Mouse (Mus musculus) layer of hippocampus, postnatal 36 days (tissue): Measurements from ENCODE around the gene Taf7l. TPM values are rescaled to one million over a fixed set of nuclear protein-coding genes. Genes with fewer than 3 reads are reported as not detected.

Experiments used
- DNase-seq, 2 experiments: peaks; one replicate each; pipeline ENCODE4 v3.0.0; 2022
- total RNA-seq, 2 experiments: library from RNA; stranded (reverse); gene quantifications; 2 replicates each; pipeline ENCODE4 v1.2.3; 2021

Gene Taf7l
- total RNA-seq = not detected

GRCm38 (mm10) chrX:134476290-134476689, at the start of gene Taf7l:
Taf7l (minus strand) TSS chrX:134476490.
- DNase-seq = no peak

GRCm38 (mm10) chrX:134525260-134525659, 49.0 kb upstream of the Taf7l start:
- no peak for DNase-seq

- no peak for DNase-seq
Measured at GRCm38 (mm10) chrX:134523772-134524171, 47.5 kb upstream of the Taf7l start.

GRCm38 (mm10) chrX:134509473-134509872, 33.2 kb upstream of the Taf7l start:
- no peak for DNase-seq

- no peak for DNase-seq
Measured at GRCm38 (mm10) chrX:134507977-134508376, 31.7 kb upstream of the Taf7l start.

GRCm38 (mm10) chrX:134500651-134501050, 24.4 kb upstream of the Taf7l start:
- no peak for DNase-seq

- DNase-seq = no peak
Measured at GRCm38 (mm10) chrX:134481720-134482119, 5.4 kb upstream of the Taf7l start.

- DNase-seq = peak in 1 of 2 experiments; percentile 7
Measured at GRCm38 (mm10) chrX:134474988-134475710, 1.1 kb downstream of the Taf7l start.

GRCm38 (mm10) chrX:134427307-134427706, 49.0 kb downstream of the Taf7l start:
- no peak for DNase-seq

GRCm38 (mm10) chrX:134426819-134427218, 49.5 kb downstream of the Taf7l start:
- no peak for DNase-seq

GRCm38 (mm10) chrX:134425798-134426197, 50.5 kb downstream of the Taf7l start:
- DNase-seq = no peak

GRCm38 (mm10) chrX:134424263-134424662, 52.0 kb downstream of the Taf7l start:
- no peak for DNase-seq

GRCm38 (mm10) chrX:134420097-134420496, 56.2 kb downstream of the Taf7l start:
- DNase-seq = no peak

- DNase-seq = no peak
Measured at GRCm38 (mm10) chrX:134412096-134412495, 64.2 kb downstream of the Taf7l start.

Other genes starting within 250 kb of the Taf7l start
- 10 to 100 TPM in 1 of 2 experiments, 1 to 10 TPM in 1; 8.9 to 10.5 TPM for gene Trmt2b, start 199.5 kb downstream of the Taf7l start, total RNA-seq
- gene Tmem35a, start 181.3 kb downstream of the Taf7l start, total RNA-seq = 10 to 100 TPM; 54.5 to 54.8 TPM
- 1 to 10 TPM in 1 of 2 experiments, under 1 TPM in 1; 0.45 to 1.1 TPM for gene Cenpi, start 168.4 kb downstream of the Taf7l start, total RNA-seq
- 10 to 100 TPM; 43.9 to 48.6 TPM for gene Drp2, start 71.9 kb downstream of the Taf7l start, total RNA-seq
- gene Timm8a1, start 65.4 kb upstream of the Taf7l start, total RNA-seq = 10 to 100 TPM; 19.3 to 19.7 TPM
- under 1 TPM; 0.63 to 0.65 TPM for gene Btk, start 107.1 kb upstream of the Taf7l start, total RNA-seq
- 100 to 1,000 TPM; 147 TPM for gene Rpl36a, start 109.2 kb upstream of the Taf7l start, total RNA-seq
- gene Gla, start 124.6 kb upstream of the Taf7l start, total RNA-seq = 1 to 10 TPM; 7.4 to 8.9 TPM
- gene Hnrnph2, start 124.7 kb upstream of the Taf7l start, total RNA-seq = 100 to 1,000 TPM; 148 to 160 TPM
- gene Armcx4, start 210.0 kb upstream of the Taf7l start, total RNA-seq = 10 to 100 TPM; 34.0 to 35.0 TPM
- 10 to 100 TPM; 58.5 to 60.7 TPM for gene Armcx1, start 241.5 kb upstream of the Taf7l start, total RNA-seq